In the genomic region with DNA sequence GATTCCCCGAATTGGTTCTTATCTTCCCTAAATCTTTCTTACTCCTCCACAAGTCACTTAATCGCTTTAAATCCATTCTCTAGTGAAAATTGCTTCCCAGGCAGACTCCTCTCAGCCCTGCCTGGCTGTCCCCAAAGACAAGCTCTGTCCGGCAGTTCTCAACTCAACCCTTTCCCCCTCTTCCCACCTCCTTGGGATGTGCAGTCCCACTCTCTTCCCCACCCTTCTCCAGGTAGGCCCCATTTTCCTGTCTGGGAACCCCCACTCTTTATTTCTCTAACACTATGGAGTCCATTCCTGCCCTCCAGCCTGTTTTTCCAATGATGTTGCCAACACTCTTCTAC, we compare ENCODE assay signal across 7 mouse cellular contexts. TPM values are rescaled to one million over a fixed set of nuclear protein-coding genes. Genes with fewer than 3 reads are reported as not detected.
DNase-seq lines count a peak whose midpoint lies in the region; ATAC-seq and TF ChIP-seq lines count a peak whose summit lies in the region.

No protein-coding gene starts in this region.

- H3K4me3 ChIP-seq in spleen, adult 2 months (ENCODE audit: extremely low read depth, insufficient read depth, insufficient read length), result peak overlapping the region; percentile 62; the same call in 1 of the 2 replicates
- H3K4me3 ChIP-seq in forebrain, embryonic 14.5 days (ENCODE audit: low read depth, low read length), result peak overlapping the region; percentile 63
- H3K4me3 ChIP-seq in liver, embryonic 12.5 days, result peak overlapping the region; percentile 74

- peaks cover 6% of the 10 kb centered on the region; the same call in 1 of the 2 replicates for H3K4me1 ChIP-seq in spleen, adult 2 months (ENCODE audit: control insufficient read depth, insufficient read depth, insufficient read length)
- H3K4me1 ChIP-seq in forebrain, embryonic 14.5 days (ENCODE audit: control insufficient read depth, insufficient read depth, low read length), result peaks cover 34% of the 10 kb centered on the region
- peaks cover 59% of the 10 kb centered on the region for H3K4me1 ChIP-seq in liver, embryonic 12.5 days

- no peaks in the 10 kb centered on the region for H3K9me3 ChIP-seq in forebrain, embryonic 14.5 days (replicated peaks; ENCODE audit: control insufficient read depth, low read length)
- H3K9me3 ChIP-seq in liver, embryonic 12.5 days (replicated peaks), result no peaks in the 10 kb centered on the region

- H3K27ac ChIP-seq in spleen, adult 2 months (ENCODE audit: insufficient read depth, low read length), result 0 out of 2 replicates have a peak overlapping the region, but pooled peaks have one; percentile 18
- H3K27ac ChIP-seq in forebrain, embryonic 14.5 days (ENCODE audit: low read depth, low read length), result 0 out of 2 replicates have a peak overlapping the region, but pooled peaks have one; percentile 21
- H3K27ac ChIP-seq in liver, embryonic 12.5 days, result no peak overlapping the region

- no peak for TF ChIP-seq POLR2A in spleen, adult 2 months (IDR thresholded peaks at IDR 0.05; ENCODE audit: low read depth, low read length)

- peak overlapping the region; percentile 95 for H3K4me2 ChIP-seq in forebrain, embryonic 14.5 days (ENCODE audit: low read length)
- H3K4me2 ChIP-seq in liver, embryonic 12.5 days, result peak overlapping the region; percentile 89

- no peak for TF ChIP-seq CTCF in spleen, adult 2 months (IDR thresholded peaks at IDR 0.05; ENCODE audit: extremely low read depth, insufficient read depth, insufficient read length, insufficient replicate concordance)

- ATAC-seq in forebrain, embryonic 14.5 days, result no peak
- ATAC-seq in liver, embryonic 12.5 days, result no peak

- 30% methylated on average over 3 of the region's 3 CpGs for WGBS in spleen, adult 2 months
- WGBS in forebrain, embryonic 14.5 days, result 2% methylated on average over 3 of the region's 3 CpGs
- WGBS in liver, embryonic 12.5 days (ENCODE audit: insufficient replicate concordance), result 27% methylated on average over 3 of the region's 3 CpGs

- H3K9ac ChIP-seq in forebrain, embryonic 14.5 days (ENCODE audit: low read length), result peak overlapping the region; percentile 83
- peak overlapping the region; percentile 90 for H3K9ac ChIP-seq in liver, embryonic 12.5 days

- no peaks in the 10 kb centered on the region for H3K27me3 ChIP-seq in spleen, adult 2 months (ENCODE audit: control insufficient read depth, insufficient read depth, low read length)
- no peaks in the 10 kb centered on the region for H3K27me3 ChIP-seq in forebrain, embryonic 14.5 days (replicated peaks; ENCODE audit: control insufficient read depth, insufficient read depth, low read length)
- no peaks in the 10 kb centered on the region for H3K27me3 ChIP-seq in liver, embryonic 12.5 days (replicated peaks)

- no peak for DNase-seq in spleen, adult 2 months (ENCODE audit: low read depth in 1 of 2, low spot score in 2 of 2)
- DNase-seq in spleen, postnatal 14 days (ENCODE audit: low spot score in 2 of 2), result no peak
- DNase-seq in forebrain, embryonic 14.5 days (ENCODE audit: low spot score), result no peak
- DNase-seq in urinary bladder, postnatal 10 days (ENCODE audit: low spot score), result no peak
- DNase-seq in urinary bladder, postnatal 25 days (ENCODE audit: low spot score), result no peak
- DNase-seq in frontal cortex, postnatal 25 days (ENCODE audit: low spot score in 2 of 2), result no peak

- no peaks in the 10 kb centered on the region for H3K36me3 ChIP-seq in spleen, adult 2 months (ENCODE audit: control insufficient read depth, insufficient read depth, low read length)
- no peaks in the 10 kb centered on the region for H3K36me3 ChIP-seq in forebrain, embryonic 14.5 days (ENCODE audit: control insufficient read depth, insufficient read depth, low read length)
- H3K36me3 ChIP-seq in liver, embryonic 12.5 days, result no peaks in the 10 kb centered on the region

RNA-seq across cellular contexts. Expression of gene Oaz2, which starts 9.3 kb away (rescaled TPM):
- polyA plus RNA-seq in spleen, adult 2 months (2012; rRNA removed), result 48.0 and 54.2 TPM in 2 replicates
- 206 and 233 TPM in 2 replicates for polyA plus RNA-seq in forebrain, embryonic 14.5 days (2014; fragmentation: Nextera tagmentation; extraction: Ambion mirVana)
- polyA plus RNA-seq in liver, embryonic 12.5 days (2016; fragmentation: Nextera tagmentation; extraction: Ambion mirVana), result 70.3 and 71.0 TPM in 2 replicates

RNA-seq across cellular contexts. Expression of gene Rbpms2, which starts 47.6 kb away (rescaled TPM):
- polyA plus RNA-seq in spleen, adult 2 months (2012; rRNA removed), result 13.9 and 17.9 TPM in 2 replicates
- polyA plus RNA-seq in forebrain, embryonic 14.5 days (2014; fragmentation: Nextera tagmentation; extraction: Ambion mirVana), result 3.8 TPM in 2 replicates
- 19.2 and 19.3 TPM in 2 replicates for polyA plus RNA-seq in liver, embryonic 12.5 days (2016; fragmentation: Nextera tagmentation; extraction: Ambion mirVana)
